Mouse (Mus musculus) spleen, adult 18-20 months (tissue): ENCODE data around the gene Cdkn2aip.

ENCODE experiments used
- DNase-seq, 2 experiments: peaks; one replicate each; pipeline ENCODE4 v3.0.0; 2022; ENCODE audit warnings: mixed read lengths in 2 of 2

Cdkn2aip gene

DNA sequence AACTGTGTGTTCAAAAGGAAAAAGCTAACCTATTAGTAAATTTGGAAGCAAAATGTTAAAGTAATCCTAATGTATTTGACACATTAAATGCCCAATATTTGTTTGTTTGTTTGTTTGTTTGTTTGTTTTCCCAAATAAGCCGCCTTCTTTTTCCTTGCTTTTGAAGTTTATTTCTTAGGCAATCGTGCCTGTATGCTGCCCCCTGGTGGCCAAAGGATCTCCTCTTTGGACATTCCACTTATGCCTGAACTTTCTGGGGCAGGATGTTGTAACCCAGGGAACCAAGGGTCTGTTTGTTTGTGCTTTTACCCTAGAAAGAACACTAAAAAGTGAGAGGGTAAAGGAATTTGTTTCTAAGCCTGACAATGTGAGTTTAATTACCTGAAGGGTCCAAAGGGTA, 20.6 kb downstream of the Cdkn2aip start:
- DNase-seq: peak; percentile 27 to 80

DNA sequence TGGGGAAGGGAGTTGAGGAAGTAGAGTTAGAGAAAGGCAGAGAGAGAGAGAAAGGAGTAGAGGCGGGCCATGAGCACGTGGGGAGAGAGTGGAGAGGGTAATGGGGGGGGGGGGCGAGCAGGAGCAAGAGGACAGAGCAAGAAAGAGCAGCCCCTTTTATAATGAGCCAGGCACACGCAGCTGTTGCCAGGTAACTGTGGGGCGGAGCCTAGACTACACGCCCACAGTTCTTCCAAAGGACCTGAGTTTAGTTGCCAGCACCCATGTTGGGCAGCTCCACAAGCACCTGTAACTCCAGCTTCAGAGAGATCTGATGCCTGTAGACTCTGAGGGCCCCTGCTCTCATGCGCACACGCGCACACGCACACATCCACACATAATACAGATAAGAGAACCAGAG, 21.9 kb downstream of the Cdkn2aip start:
- DNase-seq: no peak

DNA sequence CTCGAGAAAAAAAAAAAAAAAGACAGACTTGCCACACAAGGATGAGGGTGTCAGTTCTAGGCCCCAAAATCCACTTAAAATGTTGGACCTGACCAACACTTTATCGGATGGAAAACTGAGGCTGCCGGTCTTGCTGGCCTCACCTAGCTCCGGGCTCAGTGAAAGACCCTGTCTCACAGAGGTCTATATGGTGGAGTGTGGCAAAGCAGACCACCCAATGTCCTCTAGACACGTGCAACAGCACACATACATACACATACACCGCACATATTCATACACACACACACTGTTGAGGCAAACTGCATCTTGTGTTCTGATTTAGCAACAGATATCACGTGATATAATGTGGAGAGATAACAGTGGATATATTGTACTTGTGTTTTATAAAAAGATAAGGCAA, 22.4 kb downstream of the Cdkn2aip start:
- no peak for DNase-seq

DNA sequence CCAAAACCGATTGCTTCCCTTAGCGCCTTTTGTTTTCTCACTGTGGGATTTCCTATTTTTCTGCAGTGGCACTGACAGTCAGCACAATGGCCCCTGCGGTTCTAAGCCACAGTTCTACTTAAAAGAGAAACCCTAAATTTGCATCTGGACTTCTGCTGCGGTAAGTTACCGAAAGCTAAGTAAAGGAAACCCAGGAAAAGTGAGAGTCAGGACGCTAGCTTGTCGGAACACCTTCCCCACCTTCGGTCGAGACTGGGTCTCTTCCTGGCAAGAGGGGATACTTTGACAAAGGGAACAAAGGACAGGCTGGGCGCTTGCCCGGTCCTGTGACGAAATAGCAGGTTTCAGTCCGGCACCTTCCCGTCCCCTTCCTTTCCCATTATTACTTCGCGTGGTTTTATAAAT, 23.1 kb downstream of the Cdkn2aip start:
- no peak for DNase-seq

DNA sequence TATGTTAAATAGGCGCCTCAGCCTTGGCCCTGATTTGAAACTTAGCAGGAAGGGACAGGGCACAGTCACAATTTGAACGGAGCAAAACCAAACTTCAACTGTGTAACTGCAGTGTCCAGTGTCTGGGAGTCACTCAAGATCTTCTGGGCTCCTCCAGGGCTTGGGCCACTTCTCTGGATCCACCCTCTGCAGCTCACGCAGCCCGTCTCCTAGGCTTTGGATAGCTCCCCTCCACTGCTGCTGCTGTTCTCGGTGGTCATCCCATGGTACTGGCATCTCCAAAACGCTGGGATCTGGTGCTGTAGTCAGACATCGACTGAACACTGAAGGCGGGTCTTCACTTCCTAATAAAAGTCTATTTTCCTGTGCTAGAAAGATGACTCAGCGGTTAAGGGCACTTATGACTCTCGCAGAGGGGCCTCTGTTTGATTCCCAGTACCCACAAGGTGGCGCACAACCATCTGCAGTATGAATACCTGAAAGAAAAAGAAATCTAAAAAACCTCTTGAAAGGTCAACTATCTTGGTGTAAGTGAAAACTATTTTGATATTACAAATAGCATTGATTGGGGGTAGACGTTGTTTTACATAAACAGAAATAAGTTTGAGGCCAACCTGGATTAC, 23.9 kb downstream of the Cdkn2aip start:
- DNase-seq: peak in 1 of 2 experiments; percentile 26

DNA sequence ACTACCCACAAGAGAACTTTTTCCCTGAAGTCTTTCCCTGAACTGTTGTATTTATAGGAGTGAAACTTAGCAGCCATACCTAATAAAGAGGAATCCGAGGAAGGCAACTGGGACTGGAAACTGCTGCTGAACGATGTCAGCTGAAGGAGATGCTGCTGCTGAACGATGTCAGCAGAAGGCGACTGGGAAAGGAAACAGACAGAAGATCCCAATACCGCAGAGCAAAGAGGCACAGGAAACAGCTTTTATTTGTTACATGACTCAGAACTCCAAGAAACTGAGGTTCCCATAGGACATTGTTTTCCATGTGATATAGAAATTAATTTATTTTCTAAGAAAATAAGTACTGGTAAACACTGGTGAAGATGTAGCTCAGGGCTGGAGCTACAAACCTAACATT, 29.3 kb downstream of the Cdkn2aip start:
- no peak for DNase-seq

DNA sequence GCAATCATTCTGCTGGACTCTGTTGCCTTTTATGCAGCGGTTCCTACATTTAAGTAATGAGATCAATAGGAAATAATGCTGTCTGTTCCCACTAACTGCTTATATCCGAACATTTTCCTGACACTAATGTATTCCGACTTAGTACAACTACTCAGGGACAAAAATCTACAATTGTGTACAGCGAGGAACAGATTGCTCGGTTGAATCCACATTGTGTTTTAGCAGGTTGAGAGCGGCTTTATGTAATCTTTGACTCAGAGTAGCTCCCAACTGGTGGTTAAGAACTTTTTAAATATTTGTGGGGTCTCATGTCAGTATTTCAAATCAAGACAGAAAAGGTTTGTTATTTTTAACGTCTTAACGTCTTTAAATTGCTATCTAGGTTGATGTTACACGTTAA, 29.7 kb downstream of the Cdkn2aip start:
- DNase-seq: no peak

DNA sequence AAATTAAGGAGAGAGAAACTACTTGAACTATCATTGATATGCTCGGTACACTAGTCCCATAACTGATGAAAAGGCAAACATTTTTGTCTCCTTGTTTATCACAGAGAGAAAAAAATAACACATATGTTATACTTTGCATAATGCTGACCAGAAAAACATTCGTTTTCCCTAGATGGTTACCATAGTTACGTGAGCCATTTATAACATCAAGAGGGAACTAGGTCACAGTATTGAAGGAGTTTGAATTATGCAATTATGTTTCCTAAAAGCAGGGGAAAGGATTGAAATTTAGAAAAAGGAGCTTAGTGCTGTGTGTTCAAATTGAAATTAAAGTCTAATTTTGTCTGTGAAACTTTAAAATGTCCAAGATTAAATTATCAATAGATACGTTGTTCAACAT, 33.4 kb downstream of the Cdkn2aip start:
- DNase-seq: no peak

DNA sequence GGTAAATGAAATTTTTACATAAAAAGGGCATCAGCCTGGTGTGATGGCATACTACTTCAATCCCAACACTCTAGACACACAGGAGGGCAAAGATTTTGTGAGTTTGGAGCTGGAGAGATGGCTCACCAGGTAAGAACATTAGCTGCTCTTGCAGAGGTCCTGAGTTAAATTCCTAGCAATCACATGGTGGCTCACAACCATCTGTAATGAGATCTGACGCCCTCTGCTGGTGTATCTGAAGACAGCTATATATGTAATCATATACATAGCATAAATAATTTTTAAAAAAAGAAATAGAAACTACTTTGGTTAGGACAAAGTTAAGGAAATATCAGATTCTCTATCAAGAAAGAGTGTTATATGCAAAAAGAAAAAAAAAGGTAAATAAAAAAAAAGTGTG, 34.1 kb downstream of the Cdkn2aip start:
- DNase-seq: no peak

DNA sequence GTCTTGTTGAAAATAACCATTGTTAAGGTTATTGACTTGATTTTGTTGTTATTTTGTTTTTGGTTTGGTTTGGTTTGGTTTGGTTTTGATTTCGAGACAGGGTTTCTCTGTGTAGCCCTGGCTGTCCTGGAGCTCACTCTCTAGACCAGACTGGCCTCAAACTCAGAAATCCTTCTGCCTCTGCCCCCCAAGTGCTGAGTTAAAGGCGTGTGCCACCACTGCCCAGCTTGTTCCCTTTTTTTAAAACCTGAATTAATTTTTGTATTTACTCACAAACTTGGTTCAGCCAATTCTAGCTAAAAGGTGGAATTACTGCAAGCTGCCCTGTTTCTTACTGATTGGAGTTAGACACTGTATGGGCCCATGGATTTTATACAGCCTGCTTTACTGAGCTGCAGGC, 37.1 kb downstream of the Cdkn2aip start:
- DNase-seq: no peak

DNA sequence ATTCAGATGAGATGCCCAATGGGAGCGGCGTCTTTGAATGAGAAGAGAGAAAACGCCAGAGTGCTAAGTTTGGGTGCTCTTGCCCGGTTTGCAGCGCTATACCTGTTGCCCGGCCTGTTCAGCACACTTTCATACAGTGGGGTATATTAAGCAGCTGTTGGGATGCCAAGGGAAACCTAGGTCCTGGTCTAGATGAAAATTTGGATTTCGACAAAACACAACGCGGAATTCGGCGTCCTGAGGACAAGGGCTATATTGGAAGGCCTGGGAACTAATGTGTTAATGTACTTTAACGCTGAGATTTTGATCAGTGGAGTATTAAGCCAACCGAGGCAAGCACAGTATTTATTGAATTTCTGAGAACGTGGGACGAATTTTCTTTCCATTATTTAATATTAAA, 37.5 kb downstream of the Cdkn2aip start:
- DNase-seq: peak in 1 of 2 experiments; percentile 18

DNA sequence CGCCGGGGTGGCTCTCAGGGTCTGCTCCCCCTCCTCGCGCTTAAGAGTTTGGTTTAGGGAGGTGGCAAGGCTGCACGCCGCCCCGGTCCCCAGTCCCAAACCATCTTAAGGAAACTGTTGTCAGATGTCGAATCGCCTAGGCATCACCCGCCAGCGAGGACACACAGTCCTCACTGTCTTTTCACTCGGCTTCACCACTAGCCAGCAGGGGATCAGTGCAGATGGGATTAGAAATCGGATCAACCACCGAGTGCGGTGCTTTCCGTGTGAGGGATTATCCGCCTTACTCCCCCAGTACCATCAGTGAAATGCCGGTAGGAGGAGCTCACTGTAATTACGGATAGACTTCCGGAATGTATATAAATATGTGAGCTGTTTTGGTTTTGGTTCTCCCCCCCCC, 37.9 kb downstream of the Cdkn2aip start:
- no peak for DNase-seq

DNA sequence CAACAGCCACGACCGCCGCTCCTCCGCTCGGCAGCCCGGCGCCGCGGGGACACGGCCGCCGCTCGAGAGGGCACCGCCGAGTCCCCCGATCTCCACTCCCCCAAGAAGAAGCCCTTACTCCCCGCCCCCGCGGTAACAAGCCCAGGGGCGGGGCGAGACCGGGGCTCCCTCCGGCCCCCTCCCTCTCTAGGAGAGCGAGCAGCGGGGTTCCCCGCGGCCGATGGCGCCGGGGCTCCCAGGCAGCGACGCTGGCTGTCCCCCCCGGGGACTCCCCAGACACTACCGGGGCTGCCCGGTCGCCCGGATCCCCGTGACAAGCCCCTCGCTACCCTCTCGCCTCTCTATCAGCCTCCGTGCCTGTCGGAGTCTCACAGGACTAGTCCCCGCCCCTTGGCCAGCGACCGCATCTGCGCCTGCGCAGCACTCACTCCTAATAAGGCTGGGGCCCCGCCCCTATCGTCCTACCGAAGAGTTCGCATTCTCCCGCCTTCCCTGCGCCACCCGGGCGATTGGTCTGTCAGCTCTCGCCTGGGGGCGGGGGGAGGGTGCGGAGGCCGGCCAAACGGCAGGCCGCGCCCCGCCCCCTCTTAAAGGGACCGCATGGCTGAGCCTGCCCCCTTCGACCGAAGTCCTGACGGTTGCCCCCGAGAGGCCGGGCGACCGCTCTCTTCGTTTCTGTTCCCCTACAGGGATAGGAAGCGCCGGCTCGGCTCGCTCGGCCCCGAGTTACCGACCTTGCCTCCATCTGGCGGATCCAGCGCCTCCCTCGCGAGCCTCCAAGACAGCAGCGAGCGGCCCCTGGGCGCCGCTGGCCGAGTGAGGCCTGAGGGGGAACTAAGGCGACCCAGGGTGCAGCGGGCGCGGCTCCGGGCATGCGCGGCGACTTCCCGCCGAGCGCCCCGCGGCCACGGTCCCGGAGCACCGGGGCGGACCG, 38.7 kb downstream of the Cdkn2aip start, which contains the start of gene Ing2:
Gene Ing2 (minus strand): TSS at position 780 of the 934 bp plus-strand sequence.
- DNase-seq: peak; percentile 100

DNA sequence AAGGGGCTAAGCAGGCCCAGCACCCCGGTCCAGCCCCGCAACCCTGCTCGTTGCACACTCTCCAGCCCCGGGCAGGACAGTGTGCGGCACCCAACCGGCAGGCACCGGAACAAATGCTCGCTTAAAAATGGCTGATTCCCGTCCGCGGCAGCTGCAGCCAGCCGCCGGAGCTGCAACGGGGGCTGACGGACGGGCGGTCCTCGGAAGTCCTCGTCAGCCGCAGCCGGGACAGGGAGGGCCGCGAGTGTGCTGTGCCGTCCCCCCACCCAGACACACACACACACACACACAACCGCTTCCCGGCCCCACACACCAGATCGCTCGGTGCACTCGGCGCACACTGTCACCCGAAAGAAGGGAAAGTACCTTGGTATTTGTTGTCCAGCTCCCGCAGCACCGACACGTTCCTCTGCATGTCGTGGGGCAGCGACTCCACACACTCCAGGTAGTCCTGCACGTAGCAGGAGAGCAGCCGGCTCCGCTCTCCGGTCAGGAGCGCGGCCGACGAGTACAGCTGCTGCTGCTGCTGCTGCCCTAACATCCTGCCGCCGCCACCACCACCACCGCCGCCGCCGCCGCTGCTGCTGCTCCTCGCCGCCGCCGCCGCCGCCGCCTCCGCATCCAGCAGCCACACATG, 39.5 kb downstream of the Cdkn2aip start:
- DNase-seq: no peak

DNA sequence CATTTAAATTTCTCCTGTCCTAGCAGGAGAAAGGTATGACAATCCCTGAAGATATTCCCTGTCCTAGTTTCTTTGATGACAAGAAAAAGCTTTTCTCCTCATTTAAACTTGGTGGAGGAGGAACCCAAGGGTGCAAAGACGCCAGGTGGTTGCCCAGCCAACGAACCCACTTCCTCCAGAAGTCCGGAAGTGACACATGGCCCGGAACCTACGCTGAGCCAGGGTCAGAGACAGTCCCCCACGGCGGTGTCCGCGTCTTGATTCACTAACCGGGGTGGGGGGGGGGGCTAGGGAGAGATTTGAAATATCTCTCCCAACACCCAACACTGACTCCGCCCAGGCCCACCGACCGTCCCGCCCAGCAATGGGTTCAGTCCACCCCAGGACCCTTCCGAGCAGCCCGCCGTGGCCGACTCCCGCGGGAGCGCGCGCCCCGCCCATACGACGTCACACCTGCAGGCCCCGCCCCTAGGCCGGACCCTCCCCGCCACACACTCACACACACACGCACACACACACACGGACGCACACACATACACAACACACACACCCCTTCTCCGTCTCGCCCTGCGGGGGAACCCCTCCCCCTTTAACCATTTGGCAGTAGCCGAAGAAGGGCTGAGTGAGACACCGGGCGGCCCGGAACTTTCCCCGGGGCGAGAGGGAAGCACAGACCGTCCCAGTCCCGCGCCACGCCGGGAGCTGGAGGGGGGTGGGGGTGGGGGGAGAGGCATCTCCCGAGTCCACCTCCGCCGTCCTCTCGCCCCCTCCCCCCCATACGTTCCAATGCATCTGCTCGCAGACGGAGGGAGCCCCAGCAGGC, 40.2 kb downstream of the Cdkn2aip start:
- peak; percentile 85 to 93 for DNase-seq

DNA sequence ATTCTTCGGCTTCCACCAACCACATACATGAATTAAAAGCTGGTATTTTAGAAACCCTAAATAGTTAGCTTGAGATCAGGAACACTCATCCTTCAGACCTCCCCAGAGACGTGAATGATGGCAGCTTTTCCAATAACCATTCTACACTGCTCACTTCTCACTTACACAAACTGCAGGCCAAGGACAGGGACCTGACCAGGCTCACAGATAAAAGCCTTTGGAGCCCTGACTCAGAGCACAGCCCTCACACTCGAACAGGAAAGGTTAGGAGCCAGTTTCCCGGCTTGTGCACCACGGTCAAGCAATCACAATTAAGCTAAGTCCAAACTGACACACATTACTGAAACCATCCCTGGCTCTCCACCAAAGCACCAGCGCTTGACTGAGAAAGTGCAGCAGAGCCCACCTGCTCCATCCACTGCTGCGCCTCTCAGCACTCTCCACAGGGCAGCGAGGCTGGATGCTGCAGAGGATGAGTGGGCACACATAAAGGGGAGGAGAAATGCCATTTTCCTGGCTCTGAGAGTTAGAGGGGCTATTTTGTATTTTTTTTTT, 49.4 kb downstream of the Cdkn2aip start:
- no peak for DNase-seq

DNA sequence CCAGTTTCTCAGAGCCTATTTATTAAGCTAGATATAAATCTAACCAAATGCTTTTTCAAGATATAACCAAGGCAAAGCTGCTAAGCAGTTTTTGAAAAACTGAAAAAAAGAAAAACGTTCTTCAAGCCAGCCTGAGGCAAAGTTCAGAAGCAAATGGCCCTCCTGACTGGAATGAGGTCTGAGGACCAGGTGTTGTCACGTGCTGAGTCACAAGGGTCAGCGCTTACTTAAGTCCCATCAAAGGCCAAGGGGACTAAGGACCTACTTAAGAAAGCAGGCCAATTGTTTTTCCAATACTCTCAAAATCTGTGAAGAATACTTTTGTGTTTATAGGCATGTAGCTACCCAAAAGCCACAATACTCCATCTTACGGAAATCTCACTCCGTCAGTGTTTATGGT, 50.5 kb downstream of the Cdkn2aip start:
- DNase-seq: no peak

DNA sequence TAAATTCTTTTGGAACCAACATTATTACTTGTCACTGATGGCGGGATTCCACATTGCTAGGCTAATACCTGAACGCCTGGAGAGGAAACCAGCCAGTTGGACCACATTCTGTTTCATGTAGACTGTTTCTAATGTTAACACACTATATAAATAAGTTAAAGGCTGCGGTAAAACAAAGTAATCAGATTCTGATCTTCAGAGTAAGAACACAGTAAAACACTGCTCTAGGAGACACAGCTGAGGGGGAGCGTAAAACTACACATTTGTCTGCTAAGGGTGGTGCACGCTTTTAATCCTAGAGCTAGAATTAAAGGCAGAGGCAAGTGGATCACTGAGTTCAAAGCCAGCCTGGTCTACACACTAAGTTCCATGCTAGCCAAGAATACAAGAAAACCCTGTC, 51.0 kb downstream of the Cdkn2aip start:
- DNase-seq: no peak

DNA sequence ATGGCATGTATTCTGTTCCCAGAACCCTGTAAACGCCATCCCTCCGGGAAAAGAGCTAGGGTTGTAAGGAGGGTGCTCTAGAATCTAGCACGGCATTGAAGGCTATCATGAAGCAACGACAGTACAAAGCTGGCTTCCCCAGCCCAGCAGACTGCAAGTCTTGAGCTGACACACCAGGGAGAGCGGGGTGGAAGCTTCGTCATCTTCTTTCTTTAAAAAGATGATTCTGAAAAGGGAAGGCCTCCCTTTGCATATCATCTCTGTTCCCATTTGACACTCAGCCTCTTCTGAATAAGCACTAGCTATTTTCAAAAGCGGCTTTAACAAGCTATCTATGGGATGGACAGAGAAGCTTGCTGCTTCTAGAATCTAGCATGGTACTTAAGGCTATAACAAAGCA, 53.3 kb downstream of the Cdkn2aip start:
- DNase-seq: no peak

DNA sequence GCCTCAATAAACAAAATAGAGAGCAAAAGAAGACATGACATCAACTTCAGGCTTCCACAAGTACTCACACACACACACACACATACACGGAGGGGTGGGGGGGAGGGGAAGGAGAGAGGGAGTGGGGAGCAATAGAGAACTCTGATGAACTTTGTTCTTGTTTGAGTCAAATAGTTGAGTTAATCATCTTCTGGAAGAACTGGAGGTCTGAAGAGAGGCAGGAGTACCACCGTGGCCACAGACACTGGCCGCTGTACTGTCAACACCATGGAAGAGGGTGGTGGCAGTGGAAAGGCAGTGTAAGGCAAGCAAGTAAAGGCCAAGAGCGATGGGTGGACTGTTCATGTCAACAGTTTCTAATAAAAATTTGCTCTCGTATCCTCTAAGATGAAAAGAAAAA, 54.3 kb downstream of the Cdkn2aip start:
- no peak for DNase-seq
